Mouse (Mus musculus) hindbrain, embryonic 16.5 days (tissue): Measurements from ENCODE around the gene Hs3st5. TPM values are rescaled to one million over a fixed set of nuclear protein-coding genes. Genes with fewer than 3 reads are reported as not detected.

ENCODE experiments used
- ATAC-seq: fragments of 200-750 bp; cut with Nextera tagmentation; 2 replicates; pipeline ENCODE4 v1.8.0; 2017; ENCODE audit warnings: moderate TSS enrichment, moderate library complexity
- H3K27ac ChIP-seq: fragments of 300-500 bp; sonication (generic); 2 replicates; pipeline ENCODE4 v1.5.1; 2014; ENCODE audit warnings: low read depth, mild to moderate bottlenecking, control low read depth, low read length, moderate library complexity
- H3K27me3 ChIP-seq: fragments of 300-500 bp; sonication (generic); replicated peaks from 2 replicates; pipeline ENCODE4 v1.6.1; 2014; ENCODE audit warnings: low read length; ENCODE audit not compliant: control insufficient read depth, insufficient read depth
- H3K36me3 ChIP-seq: fragments of 300-500 bp; sonication (generic); 2 replicates; pipeline ENCODE4 v1.6.1; 2014; ENCODE audit warnings: mild to moderate bottlenecking, low read length, moderate library complexity, mixed read lengths; ENCODE audit not compliant: control insufficient read depth, insufficient read depth
- H3K4me1 ChIP-seq: fragments of 300-500 bp; sonication (generic); 2 replicates; pipeline ENCODE4 v1.6.1; 2014; ENCODE audit warnings: low read depth, low read length; ENCODE audit not compliant: control insufficient read depth, insufficient read depth
- H3K4me2 ChIP-seq: fragments of 300-500 bp; sonication (generic); 2 replicates; pipeline ENCODE4 v1.6.1; 2014; ENCODE audit warnings: mild to moderate bottlenecking, low read length, control low read depth, moderate library complexity
- H3K4me3 ChIP-seq: fragments of 300-500 bp; sonication (generic); 2 replicates; pipeline ENCODE4 v1.5.1; 2014; ENCODE audit warnings: mild to moderate bottlenecking, low read length, control low read depth, moderate library complexity
- H3K9ac ChIP-seq: fragments of 300-500 bp; sonication (generic); 2 replicates; pipeline ENCODE4 v1.6.1; 2014; ENCODE audit warnings: low read depth, mild to moderate bottlenecking, control low read depth, low read length, moderate library complexity
- H3K9me3 ChIP-seq: fragments of 300-500 bp; sonication (generic); 2 replicates; pipeline ENCODE4 v1.6.1; 2014; ENCODE audit warnings: mild to moderate bottlenecking, low read length, moderate library complexity; ENCODE audit not compliant: control insufficient read depth
- WGBS: fragments of 180-500 bp; shearing (Covaris S2); extraction: QIAGEN DNeasy Blood & Tissue Kit; methylation state at CpG from one replicate; pipeline ENCODE4 v1.1.7; 2014; 5-methylcytosine and 5-hydroxymethylcytosine counted together
- polyA plus RNA-seq: library from polyadenylated mRNA; unstranded; fragments of >200 nt; fragmentation: Nextera tagmentation; extraction: Ambion mirVana; gene quantifications from 2 replicates; pipeline ENCODE4 v1.2.1, GENCODE M21; 2015

The Hs3st5 gene
- polyA plus RNA-seq, 1 experiment from 2014 or later = 36.5 TPM

- H3K27ac ChIP-seq = no peak overlapping the region
- ATAC-seq = peak; percentile 70; the same call in 1 of the 2 replicates
- H3K36me3 ChIP-seq = no peaks in the 10 kb centered on the region
- H3K4me2 ChIP-seq = no peak overlapping the region
- no peaks in the 10 kb centered on the region for H3K27me3 ChIP-seq
- H3K4me3 ChIP-seq = no peak overlapping the region
- no peaks in the 10 kb centered on the region for H3K4me1 ChIP-seq
- H3K9me3 ChIP-seq = no peaks in the 10 kb centered on the region
- no peak overlapping the region for H3K9ac ChIP-seq
- WGBS = 83% methylated on average over 1 of the region's 1 CpGs
These were observed 243.4 kb downstream of the Hs3st5 start for GRCm38 (mm10) chr10:36750021-36750420.

- Histone ChIP-seq H3K4me2 (no peak overlapping the region), H3K27me3 (no peaks in the 10 kb centered on the region), H3K9me3 (no peaks in the 10 kb centered on the region), H3K9ac (no peak overlapping the region), H3K4me3 (no peak overlapping the region), H3K36me3 (no peaks in the 10 kb centered on the region), H3K27ac (no peak overlapping the region), H3K4me1 (no peaks in the 10 kb centered on the region)
- 57% methylated on average over 1 of the region's 1 CpGs for WGBS
- ATAC-seq = no peak
These were observed 247.9 kb downstream of the Hs3st5 start for GRCm38 (mm10) chr10:36754471-36754870.

GRCm38 (mm10) chr10:36773595-36773994 is 267.0 kb downstream of the Hs3st5 start:
- H3K36me3 ChIP-seq = no peaks in the 10 kb centered on the region

GRCm38 (mm10) chr10:36774898-36775297 is 268.3 kb downstream of the Hs3st5 start:
- H3K9me3 ChIP-seq = no peaks in the 10 kb centered on the region
- H3K27me3 ChIP-seq = no peaks in the 10 kb centered on the region
- H3K4me3 ChIP-seq = no peak overlapping the region
- H3K36me3 ChIP-seq = no peaks in the 10 kb centered on the region
- H3K4me1 ChIP-seq = no peaks in the 10 kb centered on the region
- H3K9ac ChIP-seq = no peak overlapping the region
- WGBS = 89% methylated on average over 6 of the region's 6 CpGs
- ATAC-seq = 0 out of 2 replicates have a peak, but pooled peaks have one; percentile 24
- no peak overlapping the region for H3K4me2 ChIP-seq
- no peak overlapping the region for H3K27ac ChIP-seq

More at GRCm38 (mm10) chr10:36773595-36773994, 267.0 kb downstream of the Hs3st5 start:
- no peaks in the 10 kb centered on the region for H3K9me3 ChIP-seq
- no peak for ATAC-seq
- H3K27ac ChIP-seq = no peak overlapping the region
- no peak overlapping the region for H3K4me3 ChIP-seq
- H3K9ac ChIP-seq = no peak overlapping the region
- no peaks in the 10 kb centered on the region for H3K27me3 ChIP-seq
- H3K4me1 ChIP-seq = no peaks in the 10 kb centered on the region
- H3K4me2 ChIP-seq = no peak overlapping the region

- Histone ChIP-seq H3K4me3 (no peak overlapping the region), H3K36me3 (no peaks in the 10 kb centered on the region), H3K4me1 (no peaks in the 10 kb centered on the region), H3K9ac (no peak overlapping the region), H3K27me3 (no peaks in the 10 kb centered on the region), H3K9me3 (no peaks in the 10 kb centered on the region), H3K27ac (no peak overlapping the region), H3K4me2 (no peak overlapping the region)
- ATAC-seq = no peak
- WGBS = 71% methylated on average over 1 of the region's 1 CpGs
These were observed 275.0 kb downstream of the Hs3st5 start for GRCm38 (mm10) chr10:36781641-36782040.

GRCm38 (mm10) chr10:36786970-36787369 is 280.4 kb downstream of the Hs3st5 start:
- Histone ChIP-seq H3K27me3 (no peaks in the 10 kb centered on the region), H3K36me3 (no peaks in the 10 kb centered on the region), H3K9ac (no peak overlapping the region), H3K4me1 (no peaks in the 10 kb centered on the region), H3K4me3 (no peak overlapping the region), H3K4me2 (no peak overlapping the region), H3K27ac (no peak overlapping the region), H3K9me3 (no peaks in the 10 kb centered on the region)
- 82% methylated on average over 7 of the region's 7 CpGs for WGBS
- ATAC-seq = no peak

- no peaks in the 10 kb centered on the region for H3K9me3 ChIP-seq
- no peak overlapping the region for H3K27ac ChIP-seq
- no peak overlapping the region for H3K9ac ChIP-seq
- no peak overlapping the region for H3K4me3 ChIP-seq
- no peak overlapping the region for H3K4me2 ChIP-seq
- no peaks in the 10 kb centered on the region for H3K27me3 ChIP-seq
- peak; percentile 63; the same call in 1 of the 2 replicates for ATAC-seq
- H3K4me1 ChIP-seq = no peaks in the 10 kb centered on the region
- no peaks in the 10 kb centered on the region for H3K36me3 ChIP-seq
- WGBS = 44% methylated on average over 2 of the region's 2 CpGs
These were observed 285.2 kb downstream of the Hs3st5 start for GRCm38 (mm10) chr10:36791771-36792170.

- Histone ChIP-seq H3K27me3 (no peaks in the 10 kb centered on the region), H3K4me1 (no peaks in the 10 kb centered on the region), H3K4me2 (no peak overlapping the region), H3K9ac (no peak overlapping the region), H3K4me3 (no peak overlapping the region), H3K9me3 (no peaks in the 10 kb centered on the region), H3K36me3 (no peaks in the 10 kb centered on the region), H3K27ac (no peak overlapping the region)
- no peak for ATAC-seq
These were observed 288.7 kb downstream of the Hs3st5 start for GRCm38 (mm10) chr10:36795311-36795710.

- Histone ChIP-seq H3K4me2 (no peak overlapping the region), H3K4me3 (no peak overlapping the region), H3K4me1 (0 out of 2 replicates have a peak, but pooled peaks cover 3% of the 10 kb centered on the region), H3K9me3 (no peaks in the 10 kb centered on the region), H3K36me3 (no peaks in the 10 kb centered on the region), H3K27me3 (no peaks in the 10 kb centered on the region), H3K9ac (no peak overlapping the region), H3K27ac (no peak overlapping the region)
- ATAC-seq = peak; percentile 56; the same call in 1 of the 2 replicates
- 20% methylated on average over 2 of the region's 2 CpGs for WGBS
These were observed 294.4 kb downstream of the Hs3st5 start for GRCm38 (mm10) chr10:36800925-36801482.
